Mouse (Mus musculus) cerebellum, postnatal 14 days (tissue): Measurements from ENCODE around the gene Fgf22.

ENCODE experiments used
- DNase-seq, 2 experiments: peaks; one replicate each; pipeline ENCODE4 v3.0.0; 2021; ENCODE audit warnings: mixed read lengths in 2 of 2

Gene Fgf22

DNA sequence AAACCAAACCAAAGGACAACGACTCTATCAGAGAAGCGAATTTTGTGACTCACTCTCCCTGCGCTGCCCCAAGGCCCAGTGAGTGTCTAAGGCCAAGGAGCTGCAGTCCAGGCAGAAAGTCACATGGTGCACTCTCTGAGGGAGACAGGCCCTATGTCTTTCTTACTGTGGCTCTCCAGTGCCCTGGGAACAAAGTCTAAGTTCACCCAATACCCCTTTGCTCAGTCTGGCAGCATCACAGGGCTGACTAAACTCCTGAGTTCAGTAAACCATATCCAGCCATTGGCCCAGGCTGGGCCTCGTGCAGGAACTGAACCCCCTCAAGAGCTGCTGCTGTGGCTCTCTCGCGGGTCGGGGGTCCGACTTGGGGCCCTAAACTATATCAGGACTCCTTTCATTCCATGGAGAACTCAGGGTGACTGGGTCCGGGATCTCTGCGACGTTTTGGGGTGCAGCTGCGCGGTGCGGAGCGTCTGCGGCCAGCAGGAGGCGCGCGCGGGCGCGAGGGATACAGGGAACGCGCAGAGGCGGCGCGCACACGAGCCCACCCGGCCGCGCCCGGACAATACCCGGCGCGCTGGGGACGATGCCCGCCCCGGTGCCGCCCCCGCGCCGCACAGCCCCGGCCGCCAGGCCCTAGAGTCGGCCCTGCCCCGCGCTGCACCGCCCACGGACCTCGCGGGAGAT lies 38.3 kb downstream of the Fgf22 start, which contains the start of gene Palm:
Gene Palm (plus strand): TSS at position 522 of the 687 bp plus-strand sequence.
- peak; percentile 92 to 93 for DNase-seq

DNA sequence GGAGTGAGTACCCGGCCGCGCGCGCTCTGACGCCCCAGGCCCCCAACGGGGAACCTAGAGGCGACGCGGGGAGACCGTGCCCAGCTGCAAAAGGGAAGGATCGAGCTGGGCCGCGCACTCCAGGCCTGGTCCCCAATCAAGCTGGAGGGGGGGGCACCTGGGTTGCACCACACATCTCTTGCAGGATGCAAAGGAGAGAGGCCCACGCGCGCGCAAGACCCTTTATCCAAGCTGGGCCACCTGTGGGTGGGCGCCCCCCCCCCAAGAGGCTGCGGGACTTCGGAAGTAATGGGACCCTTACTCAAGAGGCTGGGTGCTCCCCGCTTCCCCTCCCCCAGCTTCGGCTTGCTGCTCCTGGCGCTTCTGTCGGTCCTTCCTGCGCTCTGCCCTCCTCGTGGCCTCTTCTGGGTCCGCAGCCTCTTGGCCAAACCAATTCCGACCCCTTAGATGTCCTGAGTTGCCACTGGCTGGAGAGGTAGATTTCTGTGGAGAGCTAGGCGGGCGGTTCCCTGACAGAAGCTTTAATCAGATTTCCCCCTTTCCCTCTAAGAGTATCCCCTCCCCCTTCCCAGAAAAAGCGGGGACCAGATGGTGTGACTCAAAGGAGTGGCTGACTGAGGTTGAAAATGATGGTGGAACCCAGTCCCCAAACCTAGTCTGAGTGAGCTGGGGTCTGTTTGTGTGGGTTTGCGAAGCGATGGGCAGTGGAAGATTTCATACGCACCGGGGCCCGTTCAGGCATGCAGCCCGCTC lies 39.0 kb downstream of the Fgf22 start:
- DNase-seq = peak; percentile 59 to 65

DNA sequence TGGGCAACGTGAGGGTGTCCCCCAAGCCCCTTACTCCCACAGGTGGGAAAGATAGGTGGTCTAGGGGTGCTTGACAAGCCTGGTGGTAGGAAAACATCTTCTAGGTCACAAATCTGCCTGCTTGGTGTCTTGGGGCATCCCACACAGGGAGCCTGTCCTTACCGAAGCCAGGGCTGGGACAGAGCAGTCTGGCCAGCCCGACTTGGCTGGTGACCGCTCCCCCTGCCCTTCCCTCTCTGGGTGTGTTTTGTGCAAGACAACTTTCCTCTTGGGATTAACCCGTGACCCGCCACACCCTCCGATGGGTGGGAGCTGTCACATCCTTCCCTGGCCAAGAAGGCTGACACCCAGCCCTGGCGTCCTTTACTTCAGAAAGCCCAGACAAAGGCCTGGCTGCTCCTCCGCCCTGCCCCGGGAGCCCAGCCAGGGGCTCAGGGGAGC lies 39.6 kb downstream of the Fgf22 start:
- DNase-seq = peak in 1 of 2 experiments; percentile 44

- no peak for DNase-seq
Measured at GRCm38 (mm10) chr10:79795905-79796304, 41.0 kb downstream of the Fgf22 start.

DNA sequence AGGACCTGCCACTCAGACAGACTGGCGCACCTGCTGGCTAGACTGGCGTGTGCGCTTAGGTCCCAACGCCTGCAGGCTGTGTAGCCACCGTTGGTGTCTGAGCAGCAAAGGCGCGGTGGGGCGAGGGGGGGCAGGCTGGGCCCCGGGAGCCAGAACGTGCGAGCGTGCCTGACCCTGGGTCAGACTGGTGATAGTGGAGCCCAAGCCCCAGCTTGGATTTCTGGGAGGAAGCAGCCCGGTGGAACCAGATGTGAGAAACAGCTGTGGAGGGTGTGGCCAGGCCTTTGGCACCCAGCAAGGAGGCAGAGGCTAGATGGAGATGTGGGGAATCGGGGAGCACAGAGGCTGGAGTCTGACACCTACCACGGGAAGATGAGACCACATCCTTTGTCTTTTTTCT lies 42.5 kb downstream of the Fgf22 start:
- no peak for DNase-seq

DNA sequence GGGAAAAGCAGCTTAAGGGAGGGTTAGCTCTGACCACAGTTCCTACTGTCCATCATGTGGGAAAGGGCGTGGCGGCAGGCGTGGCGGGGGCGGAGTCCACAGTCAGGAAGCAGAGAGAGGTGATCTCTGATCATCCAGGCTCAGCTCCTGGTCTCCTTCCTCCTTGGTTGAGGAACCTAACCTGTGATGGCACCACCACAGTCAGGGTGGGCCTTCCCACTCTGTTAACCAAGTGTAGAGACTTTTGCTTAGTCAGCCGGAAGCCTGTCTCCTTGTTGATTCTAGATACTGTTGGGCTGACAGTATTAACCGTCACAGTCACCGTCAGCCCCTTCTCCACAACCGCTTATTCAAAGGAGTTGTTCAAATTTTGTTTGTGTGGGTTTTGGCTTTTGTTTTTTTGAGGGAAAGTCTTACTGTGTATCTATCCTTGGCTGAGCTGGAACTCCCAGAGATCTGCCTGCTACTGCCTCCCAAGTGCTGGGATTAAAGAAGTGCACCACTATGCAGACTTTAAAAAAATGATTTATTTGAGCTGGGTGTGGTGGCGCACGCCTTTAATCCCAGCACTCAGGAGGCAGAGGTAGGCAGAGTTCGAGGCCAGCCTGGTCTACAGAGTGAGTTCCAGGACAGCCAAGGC lies 43.5 kb downstream of the Fgf22 start:
- DNase-seq = no peak

- DNase-seq = peak in 1 of 2 experiments; percentile 42
Measured at GRCm38 (mm10) chr10:79800508-79800907, 45.6 kb downstream of the Fgf22 start.

- no peak for DNase-seq
Measured at GRCm38 (mm10) chr10:79801837-79802236, 47.0 kb downstream of the Fgf22 start.

DNA sequence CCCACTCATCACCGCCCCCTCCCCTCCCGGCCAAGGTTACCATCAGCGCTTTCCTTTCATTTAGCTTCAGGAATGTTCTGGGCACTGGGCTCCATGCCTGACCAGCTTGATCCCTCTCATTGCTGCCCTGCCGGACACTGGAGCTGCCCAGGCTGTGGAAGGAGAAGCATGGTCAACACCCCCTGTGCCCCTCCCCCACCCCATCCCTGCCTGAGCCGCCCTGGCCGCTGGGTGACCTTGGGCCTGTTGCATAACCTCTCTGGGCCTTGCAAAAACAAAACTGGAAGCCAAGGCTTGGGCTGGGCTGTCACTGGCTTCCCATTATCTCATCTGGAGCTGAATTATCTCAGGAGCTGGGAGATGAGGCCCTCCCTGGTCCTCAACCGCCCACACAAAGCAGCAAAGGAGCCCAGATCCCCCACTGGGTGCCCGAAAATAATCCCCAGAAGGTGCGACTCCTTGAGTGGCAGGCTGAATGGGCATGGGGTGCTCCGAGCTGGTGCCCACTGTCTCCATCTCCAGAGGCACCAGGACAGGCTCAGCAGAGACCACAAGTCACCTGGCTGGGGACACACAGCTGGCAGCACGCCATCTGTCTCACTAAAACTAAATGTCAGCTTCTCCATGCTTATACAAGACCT lies 47.6 kb downstream of the Fgf22 start:
- DNase-seq = peak; percentile 41 to 53

- DNase-seq = peak; percentile 85
Measured at GRCm38 (mm10) chr10:79803716-79804323, 48.9 kb downstream of the Fgf22 start.

DNA sequence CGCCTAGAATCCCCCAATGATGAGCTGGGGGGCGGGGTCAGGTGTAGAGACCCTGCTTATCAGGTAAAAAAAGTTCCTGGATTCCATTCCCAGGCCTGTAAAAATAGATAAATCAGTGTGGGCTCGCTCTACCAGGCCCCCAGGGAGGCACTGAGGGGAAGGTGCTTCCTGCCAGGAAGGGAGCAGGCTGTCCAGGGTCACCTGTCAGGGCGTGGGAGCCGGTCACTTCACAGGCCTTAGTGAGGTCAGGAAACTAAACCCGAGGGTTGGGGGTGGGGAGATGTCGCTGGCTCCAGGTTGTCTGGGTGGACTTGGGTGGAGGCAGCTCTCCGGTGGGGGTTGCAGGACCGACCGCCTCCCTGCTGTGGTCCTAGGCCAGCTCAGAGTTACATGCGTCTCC lies 50.8 kb downstream of the Fgf22 start:
- no peak for DNase-seq

GRCm38 (mm10) chr10:79806331-79806730 lies 51.5 kb downstream of the Fgf22 start:
- no peak for DNase-seq

DNA sequence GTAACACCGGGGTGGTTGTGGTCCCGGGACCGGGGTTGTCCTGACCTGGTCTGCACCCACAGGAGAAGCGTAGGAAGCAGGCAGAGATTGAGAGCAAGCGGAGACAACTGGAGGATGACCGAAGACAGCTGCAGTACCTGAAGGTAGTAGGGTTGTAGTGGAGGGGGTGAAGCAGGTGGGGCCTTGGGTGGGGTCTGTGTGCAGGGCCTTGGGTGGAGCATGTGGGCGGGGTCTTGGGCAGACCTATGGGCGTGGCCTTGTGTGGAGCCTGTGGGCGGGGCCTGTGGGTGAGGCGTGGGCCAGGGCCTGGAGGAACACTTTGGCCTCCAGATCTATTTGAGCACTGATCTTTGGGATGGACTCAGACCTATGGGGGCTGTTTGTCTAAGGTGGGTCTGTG lies 52.1 kb downstream of the Fgf22 start:
- no peak for DNase-seq

GRCm38 (mm10) chr10:79807826-79808225 lies 53.0 kb downstream of the Fgf22 start:
- DNase-seq = peak; percentile 79 to 86
